Mouse (Mus musculus) MEL (cell line): ENCODE results near the gene Cdyl. TPM values are rescaled to one million over a fixed set of nuclear protein-coding genes. Genes with fewer than 3 reads are reported as not detected.

Source experiments
- DNase-seq: peaks from one replicate; pipeline ENCODE4 v3.0.0; 2011; ENCODE audit warnings: low read depth, low spot score
- H3K27ac ChIP-seq: 2 replicates; pipeline ENCODE4 v1.5.1; 2012; ENCODE audit warnings: low read depth, mild to moderate bottlenecking, control low read depth, low read length, moderate library complexity; ENCODE audit not compliant: control insufficient read depth
- H3K27me3 ChIP-seq, 2 experiments: fragments of 150-350 bp in 1 of 2; sonication (generic) in 1 of 2; 2 replicates each; pipeline ENCODE4 v1.6.1; 2012; ENCODE audit warnings: low read length in 2 of 2, mild to moderate bottlenecking in 2 of 2, improper control_type of control experiment in 1 of 2, moderate library complexity in 1 of 2; ENCODE audit not compliant: insufficient read depth in 2 of 2, control insufficient read depth in 1 of 2
- H3K36me3 ChIP-seq, 2 experiments: 2 replicates each; pipeline ENCODE4 v1.6.1; 2012 to 2014; ENCODE audit warnings: low read length in 2 of 2, improper control_type of control experiment in 1 of 2, inconsistent platforms in 1 of 2, mild to moderate bottlenecking in 1 of 2; ENCODE audit not compliant: insufficient read depth in 2 of 2, control insufficient read depth in 1 of 2
- H3K4me1 ChIP-seq, 2 experiments: fragments of 150-350 bp in 1 of 2; sonication (generic) in 1 of 2; 2 replicates each; pipeline ENCODE4 v1.6.1; 2012; ENCODE audit warnings: low read length in 2 of 2, improper control_type of control experiment in 1 of 2, mild to moderate bottlenecking in 1 of 2; ENCODE audit not compliant: insufficient read depth in 2 of 2, control insufficient read depth in 1 of 2
- H3K4me3 ChIP-seq, 2 experiments: fragments of 150-350 bp in 1 of 2; sonication (generic) in 1 of 2; 2 replicates each; pipeline ENCODE4 v1.5.1; 2012; ENCODE audit warnings: low read depth in 2 of 2, low read length in 2 of 2, mild to moderate bottlenecking in 2 of 2, moderate library complexity in 2 of 2, control low read depth in 1 of 2, improper control_type of control experiment in 1 of 2; ENCODE audit not compliant: control insufficient read depth in 1 of 2, insufficient read depth in 1 of 2
- H3K79me2 ChIP-seq: 2 replicates; pipeline ENCODE4 v1.6.1; 2012; ENCODE audit warnings: mild to moderate bottlenecking, low read length, moderate library complexity; ENCODE audit not compliant: control insufficient read depth, poor library complexity, insufficient read depth
- H3K9ac ChIP-seq: 2 replicates; pipeline ENCODE4 v1.6.1; 2012; ENCODE audit warnings: low read depth, mild to moderate bottlenecking, control low read depth, low read length, moderate library complexity; ENCODE audit not compliant: control insufficient read depth, poor library complexity, severe bottlenecking
- H3K9me3 ChIP-seq: fragments of 150-350 bp; sonication (generic); replicated peaks from 2 replicates; pipeline ENCODE4 v1.6.1; 2012; ENCODE audit warnings: mild to moderate bottlenecking, low read length, improper control_type of control experiment, moderate library complexity; ENCODE audit not compliant: insufficient read depth
- BHLHE40 ChIP-seq: IDR thresholded peaks from 2 replicates; pipeline ENCODE4 v1.6.1; 2012; ENCODE audit warnings: low read depth, mild to moderate bottlenecking, inconsistent platforms, low read length, improper control_type of control experiment, borderline replicate concordance
- CHD1 ChIP-seq: IDR thresholded peaks from 2 replicates; pipeline ENCODE4 v1.6.1; 2012; ENCODE audit warnings: low read depth, mild to moderate bottlenecking, inconsistent platforms, low read length, improper control_type of control experiment
- CTCF ChIP-seq, 3 experiments: IDR thresholded peaks in 2 of 3; conservative IDR thresholded peaks in 1 of 3; 2 replicates each; pipeline ENCODE4 v1.5.1; 2011 to 2012; ENCODE audit warnings: low read length in 3 of 3, low read depth in 2 of 3, mild to moderate bottlenecking in 2 of 3, improper control_type of control experiment in 1 of 3, inconsistent platforms in 1 of 3, mixed read lengths in 1 of 3, moderate library complexity in 1 of 3; ENCODE audit not compliant: control insufficient read depth in 1 of 3, insufficient read depth in 1 of 3, poor library complexity in 1 of 3, severe bottlenecking in 1 of 3
- E2F4 ChIP-seq: IDR thresholded peaks from 2 replicates; pipeline ENCODE4 v1.6.1; 2011; ENCODE audit warnings: low read depth, low read length, improper control_type of control experiment, borderline replicate concordance
- GABPA ChIP-seq: IDR thresholded peaks from 2 replicates; pipeline ENCODE4 v1.6.1; 2012; ENCODE audit warnings: low read depth, mild to moderate bottlenecking, inconsistent platforms, low read length, improper control_type of control experiment, moderate library complexity
- GATA1 ChIP-seq: IDR thresholded peaks from 2 replicates; pipeline ENCODE4 v1.6.1; 2011; ENCODE audit warnings: low read depth, low read length, improper control_type of control experiment
- HCFC1 ChIP-seq: IDR thresholded peaks from 2 replicates; pipeline ENCODE4 v1.6.1; 2012; ENCODE audit warnings: low read depth, mild to moderate bottlenecking, inconsistent platforms, low read length, improper control_type of control experiment, moderate library complexity
- JUND ChIP-seq: IDR thresholded peaks from 2 replicates; pipeline ENCODE4 v1.6.1; 2011; ENCODE audit warnings: low read depth, mild to moderate bottlenecking, improper control_type of control experiment, low read length
- MAZ ChIP-seq: IDR thresholded peaks from 2 replicates; pipeline ENCODE4 v1.6.1; 2012; ENCODE audit warnings: low read depth, mild to moderate bottlenecking, inconsistent platforms, low read length, improper control_type of control experiment
- MYB ChIP-seq: IDR thresholded peaks from 2 replicates; pipeline ENCODE4 v1.6.1; 2011; ENCODE audit warnings: mild to moderate bottlenecking, low read depth, low read length, improper control_type of control experiment
- NELFE ChIP-seq: IDR thresholded peaks from 2 replicates; pipeline ENCODE4 v1.6.1; 2011; ENCODE audit warnings: low read depth, low read length, improper control_type of control experiment
- SMC3 ChIP-seq: IDR thresholded peaks from 2 replicates; pipeline ENCODE4 v1.6.1; 2011; ENCODE audit warnings: low read depth, low read length, improper control_type of control experiment
- TBP ChIP-seq: IDR thresholded peaks from 2 replicates; pipeline ENCODE4 v1.8.0; 2011; ENCODE audit warnings: low read depth, low read length, improper control_type of control experiment
- TCF12 ChIP-seq: IDR thresholded peaks from 2 replicates; pipeline ENCODE4 v1.6.1; 2014; ENCODE audit warnings: low read depth, mild to moderate bottlenecking, inconsistent platforms, low read length, improper control_type of control experiment, moderate library complexity
- UBTF ChIP-seq: IDR thresholded peaks from 2 replicates; pipeline ENCODE4 v1.6.1; 2012; ENCODE audit warnings: low read depth, mild to moderate bottlenecking, inconsistent platforms, low read length, improper control_type of control experiment, moderate library complexity, borderline replicate concordance; ENCODE audit not compliant: insufficient read depth
- USF1 ChIP-seq: IDR thresholded peaks from 2 replicates; pipeline ENCODE4 v1.6.1; 2014; ENCODE audit warnings: low read depth, mild to moderate bottlenecking, inconsistent platforms, low read length, improper control_type of control experiment, moderate library complexity
- ZC3H11A ChIP-seq: IDR thresholded peaks from 2 replicates; pipeline ENCODE4 v1.6.1; 2012; ENCODE audit warnings: low read depth, mild to moderate bottlenecking, inconsistent platforms, low read length, improper control_type of control experiment
- ZKSCAN1 ChIP-seq: IDR thresholded peaks from 2 replicates; pipeline ENCODE4 v1.6.1; 2012; ENCODE audit warnings: low read depth, mild to moderate bottlenecking, inconsistent platforms, low read length, improper control_type of control experiment, moderate library complexity
- polyA plus RNA-seq, 2 experiments: library from polyadenylated mRNA; stranded (reverse) in 1 of 2; unstranded in 1 of 2; fragments of >175 nt in 1 of 2; fragments of >200 nt in 1 of 2; gene quantifications; 2 replicates each; pipeline versions ENCODE4 v1.2.1 to v1.2.4; 2012; ENCODE audit warnings: low replicate concordance in 2 of 2, low read depth in 1 of 2; ENCODE audit not compliant: insufficient read length in 2 of 2, insufficient read depth in 1 of 2, missing spikeins in 1 of 2
- total RNA-seq: library from RNA; depleted of rRNA; stranded (reverse); fragments of 300-350 nt; gene quantifications from 2 replicates; pipeline ENCODE4 v1.2.3, GENCODE M21; 2012

Gene Cdyl
- total and polyA plus RNA-seq, 3 experiments = 8.9 to 32.2 TPM; not detected in 1

DNA sequence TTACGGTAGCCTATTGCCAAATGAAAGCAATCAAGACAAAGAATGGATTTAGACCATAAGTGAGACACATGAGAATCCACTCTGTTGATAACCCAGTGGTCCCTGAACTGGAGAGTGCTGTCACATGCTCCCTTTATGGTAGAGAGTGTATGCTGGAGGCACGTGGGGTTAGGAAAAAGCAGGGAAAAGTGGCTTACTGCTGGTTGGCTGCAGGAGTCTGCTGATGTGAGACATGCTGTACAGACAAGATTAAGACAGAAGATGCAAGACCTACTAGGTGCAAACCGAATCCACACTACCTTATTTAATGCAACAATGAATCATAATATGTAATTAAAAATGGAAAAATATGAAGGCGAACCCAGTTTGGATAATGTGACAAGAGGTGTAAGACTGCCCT is 129.9 kb downstream of the Cdyl start:
- no peak overlapping the region for H3K9ac ChIP-seq
- peaks cover 0 to 11% of the 10 kb centered on the region in 2 experiments; a peak in 2 of 4 replicates for H3K4me1 ChIP-seq
- no peaks in the 10 kb centered on the region for H3K9me3 ChIP-seq
- peaks cover 3 to 5% of the 10 kb centered on the region in 2 experiments for H3K36me3 ChIP-seq
- H3K27ac ChIP-seq = no peak overlapping the region
- TF ChIP-seq USF1 = no peak
- TF ChIP-seq ZKSCAN1 = peak; percentile 53; the same call in 1 of the 2 replicates
- no peaks in the 10 kb centered on the region for H3K27me3 ChIP-seq
- H3K4me3 ChIP-seq = no peak overlapping the region
- peaks cover 39% of the 10 kb centered on the region for H3K79me2 ChIP-seq
- no peak for DNase-seq

DNA sequence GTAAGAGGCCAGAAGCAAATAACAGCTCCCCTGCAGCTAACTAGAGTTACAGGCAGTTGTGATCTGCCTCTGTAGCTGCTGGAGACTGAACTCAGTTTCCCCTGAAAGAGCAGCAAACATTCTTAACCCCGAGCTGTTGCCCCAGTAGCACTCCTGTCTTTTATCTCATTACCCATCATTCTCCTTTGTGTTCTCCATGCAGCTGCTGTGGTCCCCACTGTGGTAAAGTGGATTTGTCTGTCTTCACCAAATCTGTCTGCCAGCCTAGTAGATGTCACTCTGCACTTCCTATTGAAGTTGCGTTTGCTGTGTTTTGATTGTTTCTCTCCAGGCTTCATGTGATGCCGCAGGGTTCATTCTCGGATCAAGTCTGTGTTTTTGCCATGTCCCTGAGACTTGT is 130.8 kb downstream of the Cdyl start:
- H3K27me3 ChIP-seq = no peaks in the 10 kb centered on the region
- no peak for DNase-seq
- peaks cover 3 to 18% of the 10 kb centered on the region in 2 experiments for H3K4me1 ChIP-seq
- peaks cover 3 to 11% of the 10 kb centered on the region in 2 experiments for H3K36me3 ChIP-seq
- peaks cover 40% of the 10 kb centered on the region for H3K79me2 ChIP-seq
- H3K9me3 ChIP-seq = no peaks in the 10 kb centered on the region
- TF ChIP-seq HCFC1 = no peak
- TF ChIP-seq UBTF = no peak
- TF ChIP-seq MYB = no peak
- TF ChIP-seq BHLHE40 = no peak
- no peak for TF ChIP-seq MAZ
- TF ChIP-seq CHD1 = no peak
- no peak for TF ChIP-seq GABPA
- TF ChIP-seq JUND = no peak
- TF ChIP-seq ZC3H11A = no peak
- TF ChIP-seq GATA1 = no peak
- TF ChIP-seq NELFE = no peak
- TF ChIP-seq SMC3 = no peak
- TF ChIP-seq TBP = no peak
- no peak for TF ChIP-seq E2F4
- no peak for TF ChIP-seq TCF12
- TF ChIP-seq CTCF (IDR thresholded peaks at IDR 0.05 in 2 of 3, conservative IDR thresholded peaks at IDR 0.05 in 1 of 3; ENCODE audit: control insufficient read depth in 1 of 3, insufficient read depth in 1 of 3, low read depth in 2 of 3, low read length in 3 of 3, poor library complexity in 1 of 3, severe bottlenecking in 1 of 3) = no peak
- TF ChIP-seq USF1 = no peak
- no peak overlapping the region for H3K9ac ChIP-seq
- H3K27ac ChIP-seq = no peak overlapping the region
- H3K4me3 ChIP-seq = no peak overlapping the region
